Mouse (Mus musculus) liver, postnatal 0 days (tissue): ENCODE results near the gene Csrnp1. TPM values are rescaled to one million over a fixed set of nuclear protein-coding genes. Genes with fewer than 3 reads are reported as not detected.
A peak's percentile ranks its signal among the peaks of the same experiment; 100 is the strongest.

Source experiments
- ATAC-seq: fragments of 200-750 bp; cut with Nextera tagmentation; 2 replicates; pipeline ENCODE4 v1.8.0; 2017; ENCODE audit warnings: mild to moderate bottlenecking, moderate library complexity
- DNase-seq: peaks from one replicate; pipeline ENCODE4 v3.0.0-alpha.2; 2016
- H3K27ac ChIP-seq: fragments of 300-500 bp; sonication (generic); 2 replicates; pipeline ENCODE4 v1.5.1; 2014; ENCODE audit warnings: antibody characterized with exemption, moderate library complexity, mild to moderate bottlenecking, low read depth
- H3K27me3 ChIP-seq: fragments of 300-500 bp; sonication (generic); 2 replicates; pipeline ENCODE4 v1.6.1; 2014; ENCODE audit warnings: low read length, control low read depth, mixed read lengths; ENCODE audit not compliant: insufficient read depth
- H3K36me3 ChIP-seq: fragments of 300-500 bp; sonication (generic); replicated peaks from 2 replicates; pipeline ENCODE4 v1.6.1; 2014; ENCODE audit warnings: mild to moderate bottlenecking, control low read depth, low read length, moderate library complexity, mixed read lengths; ENCODE audit not compliant: insufficient read depth
- H3K4me1 ChIP-seq: fragments of 300-500 bp; sonication (generic); 2 replicates; pipeline ENCODE4 v1.6.1; 2014; ENCODE audit warnings: antibody characterized with exemption, mild to moderate bottlenecking, control low read depth; ENCODE audit not compliant: insufficient read depth
- H3K4me2 ChIP-seq: fragments of 300-500 bp; sonication (generic); 2 replicates; pipeline ENCODE4 v1.6.1; 2014; ENCODE audit warnings: low read depth, mild to moderate bottlenecking, low read length, moderate library complexity, mixed read lengths
- H3K4me3 ChIP-seq: fragments of 300-500 bp; sonication (generic); 2 replicates; pipeline ENCODE4 v1.5.1; 2014; ENCODE audit warnings: low read depth, low read length
- H3K9ac ChIP-seq: fragments of 300-500 bp; sonication (generic); replicated peaks from 2 replicates; pipeline ENCODE4 v1.6.1; 2014; ENCODE audit warnings: mild to moderate bottlenecking, moderate library complexity
- H3K9me3 ChIP-seq: fragments of 300-500 bp; sonication (generic); 2 replicates; pipeline ENCODE4 v1.6.1; 2016; ENCODE audit warnings: mild to moderate bottlenecking, control low read depth, low read length, mixed read lengths
- CTCF ChIP-seq: sonication (generic); IDR thresholded peaks from 2 replicates; pipeline ENCODE4 v1.5.1; 2016; ENCODE audit warnings: antibody characterized with exemption, low read depth
- EP300 ChIP-seq: IDR thresholded peaks from 2 replicates; pipeline ENCODE4 v1.6.1; 2016; ENCODE audit warnings: antibody characterized with exemption, low read depth, mild to moderate bottlenecking
- WGBS: fragments of 180-500 bp; shearing (Covaris S2); extraction: QIAGEN DNeasy Blood & Tissue Kit; methylation state at CpG from one replicate; pipeline ENCODE4 v1.1.7; 2014; ENCODE audit not compliant: insufficient replicate concordance; 5-methylcytosine and 5-hydroxymethylcytosine counted together
- polyA plus RNA-seq: library from polyadenylated mRNA; unstranded; fragments of >200 nt; fragmentation: Nextera tagmentation; extraction: Ambion mirVana; gene quantifications from 2 replicates; pipeline ENCODE4 v1.2.1, GENCODE M21; 2015

The Csrnp1 gene
- polyA plus RNA-seq, 1 experiment from 2014 or later: 3.4 TPM

DNA sequence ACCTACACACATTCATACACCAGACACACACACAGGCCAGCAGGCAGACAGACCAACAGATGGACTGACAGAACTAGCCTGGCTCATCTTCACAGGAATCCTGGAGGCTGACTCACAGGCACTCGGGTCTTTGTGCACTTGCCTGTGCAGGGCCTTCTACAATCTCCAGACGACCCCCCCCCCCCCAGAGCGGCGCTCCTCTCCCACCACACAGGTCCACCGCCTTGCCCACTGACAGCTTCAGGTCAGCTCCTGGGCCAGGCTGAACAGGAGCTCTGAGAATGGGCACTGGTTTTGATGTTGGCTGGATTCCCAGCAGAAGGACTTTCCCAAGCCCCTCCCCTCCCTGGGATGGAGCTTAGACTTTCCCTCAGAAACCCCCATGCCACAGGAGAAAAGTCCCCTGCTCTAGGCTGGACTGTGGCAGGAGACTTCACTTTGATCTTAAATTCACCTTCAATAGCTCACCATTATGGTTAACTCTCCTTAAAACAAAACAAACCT is 6.8 kb downstream of the Csrnp1 start:
- Histone ChIP-seq H3K4me3 (peak overlapping the region; percentile 33), H3K9me3 (no peaks in the 10 kb centered on the region), H3K27ac (peak overlapping the region; percentile 71), H3K4me2 (peak overlapping the region; percentile 55), H3K36me3 (peaks cover 28% of the 10 kb centered on the region), H3K27me3 (no peaks in the 10 kb centered on the region), H3K9ac (peak overlapping the region; percentile 52; the same call in 1 of the 2 replicates), H3K4me1 (peaks cover 51% of the 10 kb centered on the region)
- no peak for ATAC-seq
- no peak for DNase-seq
- 29% methylated on average over 5 of the region's 5 CpGs for WGBS
- TF ChIP-seq CTCF (no peak), EP300 (no peak)

DNA sequence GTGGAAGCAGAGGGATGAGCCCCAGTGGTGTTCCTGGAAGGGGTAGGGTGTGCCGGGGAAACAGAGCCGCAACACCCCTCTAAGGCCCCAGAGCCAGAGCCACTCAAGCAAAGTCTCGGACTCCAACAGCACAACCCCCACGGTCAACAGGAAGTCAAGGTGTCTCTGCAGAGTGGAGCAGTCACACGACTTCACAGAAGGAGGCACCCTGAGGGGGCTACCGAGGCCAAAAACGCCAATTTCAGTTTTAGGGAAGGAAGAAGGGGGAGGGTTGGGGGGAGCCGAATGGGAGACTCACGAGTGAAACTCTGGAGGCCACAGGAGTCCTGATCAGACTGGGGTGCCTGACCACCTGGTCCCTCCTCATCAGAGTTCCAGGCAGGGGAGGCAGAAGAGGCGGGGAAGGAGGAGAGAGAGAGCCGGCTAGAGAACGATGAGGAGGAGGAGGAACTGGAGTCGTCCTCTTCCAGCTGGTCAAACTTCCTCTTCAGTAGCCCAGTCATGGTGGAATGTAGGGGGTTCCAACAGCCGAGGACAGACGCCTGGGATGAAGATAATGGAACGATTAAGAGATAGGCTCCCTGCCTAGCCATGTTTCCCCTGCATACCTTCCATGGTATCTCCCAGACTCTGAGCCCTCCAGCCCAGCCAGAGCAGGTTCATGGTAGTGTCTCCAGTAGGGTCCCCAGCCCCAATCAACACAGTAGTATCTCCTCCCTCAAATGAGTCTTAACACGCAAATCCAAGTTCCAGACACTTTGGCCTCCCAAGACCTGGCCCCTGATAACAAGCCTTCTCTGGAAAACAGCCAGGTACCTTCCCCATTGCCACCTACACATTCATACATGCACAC is 7.5 kb downstream of the Csrnp1 start:
- Histone ChIP-seq H3K4me2 (peak overlapping the region; percentile 55), H3K4me3 (peak overlapping the region; percentile 33), H3K27ac (peak overlapping the region; percentile 71), H3K9me3 (no peaks in the 10 kb centered on the region), H3K4me1 (peaks cover 50% of the 10 kb centered on the region), H3K9ac (peak overlapping the region; percentile 52), H3K27me3 (no peaks in the 10 kb centered on the region), H3K36me3 (peaks cover 35% of the 10 kb centered on the region)
- ATAC-seq (0 out of 2 replicates have a peak, but pooled peaks have one; percentile 1), DNase-seq (no peak)
- WGBS: 16% methylated on average over 17 of the region's 17 CpGs
- no peak for TF ChIP-seq EP300
- no peak for TF ChIP-seq CTCF

DNA sequence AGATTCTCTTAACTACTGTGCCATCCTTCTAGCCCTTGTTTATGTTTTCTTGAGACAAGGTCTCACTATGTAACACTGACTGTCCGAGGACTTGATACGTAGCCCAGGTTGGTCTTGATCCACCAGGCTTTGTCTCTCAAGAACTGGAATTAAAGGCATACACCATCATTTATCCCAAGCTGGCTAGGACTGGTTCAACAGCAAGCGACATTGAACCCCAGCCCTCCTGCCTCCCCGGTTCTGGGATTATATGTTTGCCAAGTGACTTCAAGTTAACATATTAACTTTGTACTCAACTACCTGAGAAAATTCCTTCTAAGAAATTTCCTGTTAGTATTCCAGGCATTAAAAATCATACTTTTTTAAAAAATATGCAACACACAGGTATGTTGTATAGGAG is 9.2 kb downstream of the Csrnp1 start:
- H3K36me3 ChIP-seq: peaks cover 42% of the 10 kb centered on the region
- no peaks in the 10 kb centered on the region for H3K9me3 ChIP-seq
- H3K27ac ChIP-seq: no peak overlapping the region
- H3K9ac ChIP-seq: no peak overlapping the region
- WGBS: 82% methylated on average over 4 of the region's 4 CpGs
- no peak for TF ChIP-seq CTCF
- no peak for TF ChIP-seq EP300
- DNase-seq (no peak), ATAC-seq (no peak)
- no peak overlapping the region for H3K4me3 ChIP-seq
- no peak overlapping the region for H3K4me2 ChIP-seq
- peaks cover 48% of the 10 kb centered on the region for H3K4me1 ChIP-seq
- H3K27me3 ChIP-seq: no peaks in the 10 kb centered on the region

GRCm38 (mm10) chr9:119974609-119975008 is 9.8 kb downstream of the Csrnp1 start:
- Histone ChIP-seq H3K27ac (no peak overlapping the region), H3K4me3 (no peak overlapping the region), H3K9me3 (no peaks in the 10 kb centered on the region), H3K36me3 (peaks cover 42% of the 10 kb centered on the region), H3K4me1 (peaks cover 43% of the 10 kb centered on the region), H3K4me2 (no peak overlapping the region), H3K27me3 (no peaks in the 10 kb centered on the region), H3K9ac (no peak overlapping the region)
- DNase-seq: no peak
- TF ChIP-seq CTCF (peak; percentile 37; the same call in 1 of the 2 replicates), EP300 (no peak)
- ATAC-seq: no peak
- WGBS: 74% methylated on average over 5 of the region's 5 CpGs

DNA sequence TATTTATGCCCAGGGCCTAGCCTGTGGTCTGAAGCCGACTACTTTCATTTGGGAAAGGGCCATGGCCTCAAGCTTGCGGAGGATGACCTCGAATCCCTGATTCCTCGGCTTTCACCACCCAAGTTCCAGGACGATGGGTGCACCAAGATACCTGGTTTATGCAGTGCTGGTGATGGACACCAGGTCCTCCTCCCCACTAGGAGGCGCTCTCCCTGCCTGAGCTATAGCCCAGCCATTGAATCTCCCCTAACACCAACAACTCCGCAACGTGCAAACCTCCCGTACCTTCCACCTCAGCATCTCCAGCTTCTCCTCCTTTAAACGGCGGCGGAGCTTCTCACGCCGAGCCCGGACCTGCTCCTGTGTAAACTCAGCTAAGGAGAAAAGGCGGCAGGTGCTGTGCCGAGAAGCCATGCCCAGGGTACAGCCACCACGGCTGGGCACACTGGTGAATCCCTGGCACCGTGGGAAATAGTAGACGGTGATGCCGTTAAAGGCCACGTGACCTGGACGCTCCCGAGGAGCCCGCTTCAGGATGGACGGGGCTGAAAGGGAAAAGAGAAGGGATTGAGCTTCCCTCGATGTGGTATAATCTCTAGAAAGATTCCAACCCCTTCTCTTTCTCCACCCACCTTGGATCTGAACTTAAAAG is 10.5 kb downstream of the Csrnp1 start:
- Histone ChIP-seq H3K27ac (no peak overlapping the region), H3K36me3 (peaks cover 42% of the 10 kb centered on the region), H3K4me2 (no peak overlapping the region), H3K9ac (no peak overlapping the region), H3K27me3 (no peaks in the 10 kb centered on the region), H3K9me3 (no peaks in the 10 kb centered on the region), H3K4me3 (no peak overlapping the region), H3K4me1 (peaks cover 43% of the 10 kb centered on the region)
- TF ChIP-seq EP300: no peak
- TF ChIP-seq CTCF: peak; percentile 68
- 91% methylated on average over 27 of the region's 27 CpGs for WGBS
- peak; percentile 47 for DNase-seq
- no peak for ATAC-seq

DNA sequence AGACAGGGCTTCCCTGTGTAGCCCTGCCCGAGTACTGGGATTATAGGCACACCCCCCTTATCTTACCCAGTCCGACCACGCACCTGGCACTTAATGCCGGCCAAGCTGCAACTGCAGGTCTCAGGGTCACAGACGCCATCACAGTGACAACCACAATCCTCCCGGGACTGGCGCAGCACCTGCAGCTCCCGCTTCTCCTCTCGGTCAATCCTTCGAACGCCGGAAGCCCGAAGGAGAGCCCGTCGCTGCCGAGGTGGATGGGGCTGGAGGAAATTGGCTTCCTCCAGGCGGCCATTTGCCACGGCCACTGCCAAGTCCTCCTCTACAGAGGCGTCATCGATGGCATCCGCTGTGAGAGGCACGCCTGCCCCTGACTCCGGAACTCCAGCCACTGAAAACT is 11.2 kb downstream of the Csrnp1 start:
- no peak for ATAC-seq
- Histone ChIP-seq H3K9me3 (no peaks in the 10 kb centered on the region), H3K27me3 (no peaks in the 10 kb centered on the region), H3K4me3 (no peak overlapping the region), H3K4me2 (no peak overlapping the region), H3K9ac (no peak overlapping the region), H3K4me1 (peaks cover 36% of the 10 kb centered on the region), H3K36me3 (peaks cover 42% of the 10 kb centered on the region), H3K27ac (no peak overlapping the region)
- WGBS: 87% methylated on average over 23 of the region's 23 CpGs
- TF ChIP-seq CTCF (no peak), EP300 (no peak)
- DNase-seq: no peak
